Mouse (Mus musculus): ENCODE results near the gene Trabd2b. TPM values are rescaled to one million over a fixed set of nuclear protein-coding genes. Genes with fewer than 3 reads are reported as not detected.

Trabd2b gene
- total and polyA plus RNA-seq, 3 experiments, result not detected

DNA sequence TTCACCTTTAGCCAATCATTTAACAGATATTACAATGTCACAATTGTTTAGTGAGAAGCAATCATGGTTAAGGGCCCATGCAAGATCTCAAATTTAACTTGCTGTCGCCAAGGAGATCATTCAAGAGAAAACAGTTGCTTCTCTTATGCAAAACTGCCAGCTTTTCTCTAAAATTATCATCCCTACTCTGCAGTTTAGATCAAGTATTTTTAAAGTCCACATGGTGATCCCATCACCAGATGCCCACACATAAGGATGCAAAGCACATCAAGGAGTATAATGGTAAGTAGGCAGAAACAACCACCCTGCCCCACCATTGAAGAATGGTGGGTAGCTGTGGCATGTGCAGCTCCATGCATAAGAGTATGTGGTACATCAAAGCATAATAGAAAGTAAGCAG is 229.8 kb downstream of the Trabd2b start:
- Histone ChIP-seq H3K27ac (ENCODE audit: control insufficient read depth, low read depth, low read length) (no peak overlapping the region), H3K4me3 (ENCODE audit: control insufficient read depth in 1 of 2, insufficient read depth in 1 of 2, low read depth in 2 of 2, low read length in 2 of 2) (no peak overlapping the region), H3K79me2 (ENCODE audit: control insufficient read depth, insufficient read depth, low read length, poor library complexity) (no peaks in the 10 kb centered on the region), H3K9ac (ENCODE audit: control insufficient read depth, low read depth, low read length, poor library complexity, severe bottlenecking) (no peak overlapping the region), H3K36me3 (ENCODE audit: control insufficient read depth in 1 of 2, insufficient read depth in 2 of 2, low read length in 2 of 2) (no peaks in the 10 kb centered on the region), H3K4me1 (ENCODE audit: control insufficient read depth in 1 of 2, insufficient read depth in 2 of 2, low read length in 2 of 2) (no peaks in the 10 kb centered on the region), H3K27me3 (ENCODE audit: control insufficient read depth in 1 of 2, insufficient read depth in 2 of 2, low read length in 2 of 2) (peaks cover 1 to 3% of the 10 kb centered on the region in 2 experiments; a peak in 2 of 4 replicates), H3K9me3 (replicated peaks; ENCODE audit: insufficient read depth, low read length) (no peaks in the 10 kb centered on the region)
- TF ChIP-seq CHD2 (IDR thresholded peaks at IDR 0.05; ENCODE audit: low read length) (no peak), MYB (IDR thresholded peaks at IDR 0.05; ENCODE audit: low read depth, low read length) (no peak), NELFE (IDR thresholded peaks at IDR 0.05; ENCODE audit: low read depth, low read length) (no peak)
- DNase-seq (ENCODE audit: low read depth, low spot score), result no peak

DNA sequence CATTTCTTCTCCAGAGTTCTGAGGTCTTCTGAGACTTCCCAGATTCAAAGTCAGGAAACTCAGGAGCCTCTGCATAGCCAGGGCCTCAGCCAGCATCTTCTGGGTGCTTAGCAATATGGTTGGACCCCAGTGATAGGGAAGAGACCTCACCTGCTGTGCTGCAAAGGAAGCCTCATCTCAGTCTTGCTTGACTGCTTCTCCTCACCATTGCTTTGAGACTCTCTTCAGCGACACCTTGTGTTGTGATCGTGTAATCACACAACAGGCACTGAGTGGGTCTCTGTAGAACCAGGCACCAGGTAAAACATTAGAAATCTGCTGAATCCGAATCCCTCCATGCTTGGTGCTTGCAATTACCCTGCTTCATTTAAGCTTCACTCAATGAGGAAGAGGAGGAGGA is 230.6 kb downstream of the Trabd2b start:
- no peak for TF ChIP-seq SIN3A (IDR thresholded peaks at IDR 0.05; ENCODE audit: low read length)
- TF ChIP-seq ZC3H11A (IDR thresholded peaks at IDR 0.05; ENCODE audit: low read depth, low read length), result peak; percentile 37; the same call in 1 of the 2 replicates
- no peak for TF ChIP-seq MAZ (IDR thresholded peaks at IDR 0.05; ENCODE audit: low read depth, low read length)
- TF ChIP-seq MEF2A (IDR thresholded peaks at IDR 0.05; ENCODE audit: extremely low read depth, insufficient replicate concordance, low read depth, low read length, poor library complexity, severe bottlenecking), result no peak
- TF ChIP-seq UBTF (IDR thresholded peaks at IDR 0.05; ENCODE audit: borderline replicate concordance, insufficient read depth, low read depth, low read length), result no peak
- no peak for TF ChIP-seq BHLHE40 (IDR thresholded peaks at IDR 0.05; ENCODE audit: borderline replicate concordance, low read depth, low read length)
- no peak for TF ChIP-seq MYB (IDR thresholded peaks at IDR 0.05; ENCODE audit: low read depth, low read length)
- peak; percentile 45 to 72 (median 51) for TF ChIP-seq CTCF (IDR thresholded peaks at IDR 0.05 in 2 of 3, conservative IDR thresholded peaks at IDR 0.05 in 1 of 3; ENCODE audit: control insufficient read depth in 1 of 3, insufficient read depth in 1 of 3, low read depth in 2 of 3, low read length in 3 of 3, poor library complexity in 1 of 3, severe bottlenecking in 1 of 3)
- peak; percentile 50 for TF ChIP-seq RAD21 (IDR thresholded peaks at IDR 0.05; ENCODE audit: low read depth, low read length)
- TF ChIP-seq USF2 (IDR thresholded peaks at IDR 0.05; ENCODE audit: borderline replicate concordance in 1 of 2, insufficient read depth in 1 of 2, low read depth in 1 of 2, low read length in 2 of 2), result no peak
- no peak for TF ChIP-seq ZNF384 (IDR thresholded peaks at IDR 0.05; ENCODE audit: low read depth, low read length)
- no peak for TF ChIP-seq HCFC1 (IDR thresholded peaks at IDR 0.05; ENCODE audit: low read depth, low read length)
- TF ChIP-seq GATA1 (IDR thresholded peaks at IDR 0.05; ENCODE audit: low read depth, low read length), result no peak
- no peak for TF ChIP-seq TAL1 (IDR thresholded peaks at IDR 0.05; ENCODE audit: low read length)
- no peak for TF ChIP-seq ZKSCAN1 (IDR thresholded peaks at IDR 0.05; ENCODE audit: low read depth, low read length)
- TF ChIP-seq E2F4 (IDR thresholded peaks at IDR 0.05; ENCODE audit: borderline replicate concordance, low read depth, low read length), result no peak
- TF ChIP-seq MAFK (IDR thresholded peaks at IDR 0.05; ENCODE audit: borderline replicate concordance, low read depth, low read length), result no peak
- TF ChIP-seq SMC3 (IDR thresholded peaks at IDR 0.05; ENCODE audit: low read depth, low read length), result peak; percentile 78
- Histone ChIP-seq H3K27ac (ENCODE audit: control insufficient read depth, low read depth, low read length) (no peak overlapping the region), H3K79me2 (ENCODE audit: control insufficient read depth, insufficient read depth, low read length, poor library complexity) (no peaks in the 10 kb centered on the region), H3K27me3 (ENCODE audit: control insufficient read depth in 1 of 2, insufficient read depth in 2 of 2, low read length in 2 of 2) (peaks cover 1 to 3% of the 10 kb centered on the region in 2 experiments; a peak in 2 of 4 replicates), H3K4me3 (ENCODE audit: control insufficient read depth in 1 of 2, insufficient read depth in 1 of 2, low read depth in 2 of 2, low read length in 2 of 2) (no peak overlapping the region), H3K36me3 (ENCODE audit: control insufficient read depth in 1 of 2, insufficient read depth in 2 of 2, low read length in 2 of 2) (no peaks in the 10 kb centered on the region), H3K9me3 (replicated peaks; ENCODE audit: insufficient read depth, low read length) (no peaks in the 10 kb centered on the region), H3K4me1 (ENCODE audit: control insufficient read depth in 1 of 2, insufficient read depth in 2 of 2, low read length in 2 of 2) (no peaks in the 10 kb centered on the region), H3K9ac (ENCODE audit: control insufficient read depth, low read depth, low read length, poor library complexity, severe bottlenecking) (no peak overlapping the region)
- DNase-seq (ENCODE audit: low read depth, low spot score), result peak; percentile 44
